Mouse (Mus musculus) megakaryocyte-erythroid progenitor cell, adult 5-6 weeks (primary cell): ENCODE data around the gene Tnfrsf26. TPM values are rescaled to one million over a fixed set of nuclear protein-coding genes. Genes with fewer than 3 reads are reported as not detected.

ENCODE experiments used
- ATAC-seq: replicated peaks from 2 replicates; pipeline ENCODE4 v1.8.0; 2016; ENCODE audit warnings: mild to moderate bottlenecking, inconsistent platforms; ENCODE audit not compliant: severe bottlenecking, poor library complexity, low FRiP score, low TSS enrichment
- total RNA-seq, 2 experiments: library from RNA; stranded (forward) in 1 of 2; stranded (reverse) in 1 of 2; fragments of 200-1000, 215-1000 nt in 1 of 2; fragments of >200 nt in 1 of 2; fragmentation: Nextera tagmentation in 1 of 2; gene quantifications; 2 replicates each; pipeline ENCODE4 v1.2.3; 2014 to 2017

Gene Tnfrsf26
- total RNA-seq, 2 experiments from 2014 or later, result 1.1 to 1.4 TPM

- ATAC-seq, result no peak
These were observed 26.8 kb downstream of the Tnfrsf26 start for GRCm38 (mm10) chr7:143601705-143602104.

- no peak for ATAC-seq
These were observed 28.2 kb downstream of the Tnfrsf26 start for GRCm38 (mm10) chr7:143600231-143600740.

- ATAC-seq, result peak; percentile 95
These were observed 28.9 kb downstream of the Tnfrsf26 start, which contains the start of gene Cars for GRCm38 (mm10) chr7:143599428-143600230. Gene Cars, minus strand, starts transcription at chr7:143600090.

GRCm38 (mm10) chr7:143594865-143595264 lies 33.7 kb downstream of the Tnfrsf26 start:
- ATAC-seq, result no peak

- no peak for ATAC-seq
These were observed 36.3 kb downstream of the Tnfrsf26 start for GRCm38 (mm10) chr7:143592255-143592654.

- no peak for ATAC-seq
These were observed 40.5 kb downstream of the Tnfrsf26 start for GRCm38 (mm10) chr7:143588006-143588405.

GRCm38 (mm10) chr7:143587586-143587985 lies 40.9 kb downstream of the Tnfrsf26 start:
- ATAC-seq, result no peak

GRCm38 (mm10) chr7:143583956-143584355 lies 44.6 kb downstream of the Tnfrsf26 start:
- peak; percentile 78 for ATAC-seq

- ATAC-seq, result no peak
These were observed 45.5 kb downstream of the Tnfrsf26 start for GRCm38 (mm10) chr7:143583025-143583424.

GRCm38 (mm10) chr7:143575751-143576150 lies 52.8 kb downstream of the Tnfrsf26 start:
- no peak for ATAC-seq

- peak; percentile 83 for ATAC-seq
These were observed 62.9 kb downstream of the Tnfrsf26 start for GRCm38 (mm10) chr7:143565648-143566039.

- ATAC-seq, result peak; percentile 63
These were observed 63.4 kb downstream of the Tnfrsf26 start for GRCm38 (mm10) chr7:143565015-143565647.

GRCm38 (mm10) chr7:143563787-143564186 lies 64.7 kb downstream of the Tnfrsf26 start:
- ATAC-seq, result no peak

Other genes with a start within 250 kb of the Tnfrsf26 start
- gene Cdkn1c, start 167.7 kb downstream of the Tnfrsf26 start, total RNA-seq (2014; fragmentation: Nextera tagmentation), result 4.3 TPM in 1 of 2 replicates, not detected in the other
- 1.1 and 1.3 TPM in 2 replicates for gene Cdkn1c, start 167.7 kb downstream of the Tnfrsf26 start, total RNA-seq (2017)
- gene Slc22a18, start 155.0 kb downstream of the Tnfrsf26 start, total RNA-seq (2014; fragmentation: Nextera tagmentation), result 0.62 and 3.0 TPM in 2 replicates
- gene Slc22a18, start 155.0 kb downstream of the Tnfrsf26 start, total RNA-seq (2017), result 1.1 and 2.5 TPM in 2 replicates
- gene Phlda2, start 125.6 kb downstream of the Tnfrsf26 start, total RNA-seq (2014; fragmentation: Nextera tagmentation), result 8.4 and 8.5 TPM in 2 replicates
- gene Phlda2, start 125.6 kb downstream of the Tnfrsf26 start, total RNA-seq (2017), result 6.2 and 15.8 TPM in 2 replicates
- gene Nap1l4, start 79.6 kb downstream of the Tnfrsf26 start, total RNA-seq (2014; fragmentation: Nextera tagmentation), result 130 and 169 TPM in 2 replicates
- 222 and 257 TPM in 2 replicates for gene Nap1l4, start 79.6 kb downstream of the Tnfrsf26 start, total RNA-seq (2017)
- 83.0 and 151 TPM in 2 replicates for gene Cars, start 28.6 kb downstream of the Tnfrsf26 start, total RNA-seq (2014; fragmentation: Nextera tagmentation)
- 82.1 and 85.1 TPM in 2 replicates for gene Cars, start 28.6 kb downstream of the Tnfrsf26 start, total RNA-seq (2017)
- gene Tnfrsf22, start 20.9 kb upstream of the Tnfrsf26 start, total RNA-seq (2014; fragmentation: Nextera tagmentation), result 3.0 and 6.0 TPM in 2 replicates
- gene Tnfrsf22, start 20.9 kb upstream of the Tnfrsf26 start, total RNA-seq (2017), result 0.08 and 2.7 TPM in 2 replicates
- not detected in 2 replicates for gene Tnfrsf23, start 57.1 kb upstream of the Tnfrsf26 start, total RNA-seq (2014; fragmentation: Nextera tagmentation)
- gene Tnfrsf23, start 57.1 kb upstream of the Tnfrsf26 start, total RNA-seq (2017), result 0.80 TPM in 1 of 2 replicates, not detected in the other
- 4.3 and 9.3 TPM in 2 replicates for gene Osbpl5, start 128.3 kb upstream of the Tnfrsf26 start, total RNA-seq (2014; fragmentation: Nextera tagmentation)
- 2.6 and 3.8 TPM in 2 replicates for gene Osbpl5, start 128.3 kb upstream of the Tnfrsf26 start, total RNA-seq (2017)
- not detected in 2 replicates for gene Mrgprg, start 138.3 kb upstream of the Tnfrsf26 start, total RNA-seq (2014; fragmentation: Nextera tagmentation)
- not detected in 2 replicates for gene Mrgprg, start 138.3 kb upstream of the Tnfrsf26 start, total RNA-seq (2017)
- 0.37 TPM in 1 of 2 replicates, not detected in the other for gene Mrgpre, start 155.8 kb upstream of the Tnfrsf26 start, total RNA-seq (2014; fragmentation: Nextera tagmentation)
- 0.19 and 0.27 TPM in 2 replicates for gene Mrgpre, start 155.8 kb upstream of the Tnfrsf26 start, total RNA-seq (2017)
- 9.1 and 11.3 TPM in 2 replicates for gene Nadsyn1, start 194.1 kb upstream of the Tnfrsf26 start, total RNA-seq (2014; fragmentation: Nextera tagmentation)
- 8.0 and 31.7 TPM in 2 replicates for gene Nadsyn1, start 194.1 kb upstream of the Tnfrsf26 start, total RNA-seq (2017)
- 26.0 and 42.8 TPM in 2 replicates for gene Dhcr7, start 194.4 kb upstream of the Tnfrsf26 start, total RNA-seq (2014; fragmentation: Nextera tagmentation)
- gene Dhcr7, start 194.4 kb upstream of the Tnfrsf26 start, total RNA-seq (2017), result 6.2 and 9.4 TPM in 2 replicates
- gene Gm498, start 238.1 kb upstream of the Tnfrsf26 start, total RNA-seq (2014; fragmentation: Nextera tagmentation), result not detected in 2 replicates
- not detected in 2 replicates for gene Gm498, start 238.1 kb upstream of the Tnfrsf26 start, total RNA-seq (2017)